Mouse (Mus musculus) bone marrow, adult 2 months (tissue): ENCODE data around the gene Rgmb.

Experiments used
- CTCF ChIP-seq: fragments of 200-500 bp; IDR thresholded peaks from 2 replicates; pipeline ENCODE4 v1.5.1; 2011; ENCODE audit warnings: low read length, control low read depth; ENCODE audit not compliant: control insufficient read depth, insufficient read depth
- POLR2A ChIP-seq: fragments of 200-500 bp; IDR thresholded peaks from 2 replicates; pipeline ENCODE4 v1.6.1; 2011; ENCODE audit warnings: low read depth, mild to moderate bottlenecking, control low read depth, low read length, borderline replicate concordance; ENCODE audit not compliant: control insufficient read depth

DNA sequence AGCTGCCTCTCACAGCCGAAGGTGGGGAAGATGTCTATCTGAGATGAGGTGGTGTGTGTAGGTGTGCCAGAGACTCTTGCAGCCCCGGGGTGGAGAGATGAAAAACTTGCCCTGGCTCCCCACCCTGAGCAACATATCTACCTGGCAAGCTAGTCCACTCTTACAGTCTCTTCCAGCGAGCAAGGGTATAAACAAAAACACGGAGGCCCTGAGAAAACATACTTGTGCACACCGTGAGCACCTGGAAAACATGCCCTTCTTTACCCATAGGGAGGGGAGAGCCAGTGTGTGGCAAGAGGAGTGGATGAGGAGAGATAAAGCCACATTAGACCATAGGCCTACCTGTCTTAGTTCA, 13.8 kb downstream of the Rgmb start:
- no peak for TF ChIP-seq CTCF
- no peak for TF ChIP-seq POLR2A
